Mouse (Mus musculus): ENCODE data around the gene 4930539E08Rik. TPM values are rescaled to one million over a fixed set of nuclear protein-coding genes. Genes with fewer than 3 reads are reported as not detected.
A peak's percentile ranks its signal among the peaks of the same experiment; 100 is the strongest.

Gene 4930539E08Rik
- polyA plus RNA-seq, 1 experiment from 2014 or later: 0.19 TPM

DNA sequence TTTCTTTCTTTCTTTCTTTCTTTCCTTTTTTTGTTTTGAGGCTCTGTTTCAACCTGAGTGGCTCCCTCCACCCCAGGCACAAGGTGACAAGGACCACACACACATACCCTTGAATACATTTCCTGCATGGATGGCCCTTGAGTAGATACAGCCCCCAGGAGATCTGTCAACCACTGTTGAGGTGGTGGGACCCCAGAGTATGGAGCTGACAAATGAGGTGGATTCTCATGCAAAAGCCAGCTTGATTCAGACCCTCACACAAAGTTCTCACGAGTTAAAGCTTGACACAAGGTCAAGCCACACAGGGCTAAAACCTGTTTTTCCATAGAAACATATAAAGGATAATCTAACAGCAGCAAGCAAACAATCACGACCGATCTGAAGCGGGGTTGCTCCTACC is 17.1 kb upstream of the 4930539E08Rik start:
- 82% methylated on average over 4 of the region's 4 CpGs for WGBS

DNA sequence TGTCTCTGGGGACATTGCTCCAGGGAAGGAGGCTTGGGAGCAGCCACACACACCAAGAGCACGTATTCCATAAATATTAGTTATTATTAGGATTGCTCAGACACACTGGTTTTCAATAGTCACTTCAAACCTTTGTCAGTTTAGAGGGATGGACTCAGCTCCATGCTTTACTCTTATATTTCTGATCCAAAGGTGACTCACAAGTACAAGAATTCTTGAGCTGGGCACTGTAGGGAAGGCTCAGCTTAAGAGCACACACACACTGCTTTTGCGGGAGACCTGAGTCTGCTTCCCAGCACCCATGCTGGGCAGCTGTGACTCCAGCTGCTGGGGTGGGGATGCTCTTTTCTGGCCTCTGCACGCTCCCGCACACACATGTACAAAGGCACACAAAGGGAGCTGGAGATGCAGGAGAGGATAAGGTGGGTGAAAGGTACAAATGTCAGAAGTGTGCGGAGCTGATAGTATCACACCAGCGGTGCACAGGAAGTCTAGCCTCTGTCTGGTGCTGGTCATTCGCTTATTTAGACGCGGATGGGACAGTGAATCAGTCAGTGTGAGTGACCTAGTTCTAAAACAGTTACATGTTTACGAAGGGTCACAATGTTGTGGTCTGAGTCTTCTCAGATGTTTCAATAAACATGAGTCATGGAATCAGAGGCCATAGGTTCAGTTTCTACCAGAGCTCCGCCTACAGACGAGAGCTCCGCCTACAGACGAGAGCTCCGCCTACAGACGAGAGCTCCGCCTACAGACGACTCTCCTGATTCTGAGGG is 16.5 kb upstream of the 4930539E08Rik start:
- H3K4me2 ChIP-seq (ENCODE audit: low read depth, low read length, severe bottlenecking): no peak overlapping the region
- no peak for ATAC-seq (replicated peaks; ENCODE audit: low FRiP score)

More for the DNA sequence above, 17.1 kb upstream of the 4930539E08Rik start:
- Histone ChIP-seq H3K9me3 (ENCODE audit: control insufficient read depth, low read length) (no peaks in the 10 kb centered on the region), H3K4me1 (replicated peaks; ENCODE audit: control insufficient read depth, insufficient read depth, low read length) (0 out of 2 replicates have a peak, but pooled peaks cover 5% of the 10 kb centered on the region), H3K36me3 (ENCODE audit: control insufficient read depth, insufficient read depth, low read length) (no peaks in the 10 kb centered on the region), H3K4me3 (ENCODE audit: low read depth, low read length) (no peak overlapping the region), H3K27ac (ENCODE audit: low read depth, low read length) (no peak overlapping the region), H3K4me2 (ENCODE audit: low read depth, low read length, severe bottlenecking) (no peak overlapping the region), H3K27me3 (ENCODE audit: control insufficient read depth, insufficient read depth, low read length) (no peaks in the 10 kb centered on the region), H3K9ac (ENCODE audit: low read length) (no peak overlapping the region)
- ATAC-seq (replicated peaks; ENCODE audit: low FRiP score) (no peak), DNase-seq (ENCODE audit: low spot score) (no peak)

DNA sequence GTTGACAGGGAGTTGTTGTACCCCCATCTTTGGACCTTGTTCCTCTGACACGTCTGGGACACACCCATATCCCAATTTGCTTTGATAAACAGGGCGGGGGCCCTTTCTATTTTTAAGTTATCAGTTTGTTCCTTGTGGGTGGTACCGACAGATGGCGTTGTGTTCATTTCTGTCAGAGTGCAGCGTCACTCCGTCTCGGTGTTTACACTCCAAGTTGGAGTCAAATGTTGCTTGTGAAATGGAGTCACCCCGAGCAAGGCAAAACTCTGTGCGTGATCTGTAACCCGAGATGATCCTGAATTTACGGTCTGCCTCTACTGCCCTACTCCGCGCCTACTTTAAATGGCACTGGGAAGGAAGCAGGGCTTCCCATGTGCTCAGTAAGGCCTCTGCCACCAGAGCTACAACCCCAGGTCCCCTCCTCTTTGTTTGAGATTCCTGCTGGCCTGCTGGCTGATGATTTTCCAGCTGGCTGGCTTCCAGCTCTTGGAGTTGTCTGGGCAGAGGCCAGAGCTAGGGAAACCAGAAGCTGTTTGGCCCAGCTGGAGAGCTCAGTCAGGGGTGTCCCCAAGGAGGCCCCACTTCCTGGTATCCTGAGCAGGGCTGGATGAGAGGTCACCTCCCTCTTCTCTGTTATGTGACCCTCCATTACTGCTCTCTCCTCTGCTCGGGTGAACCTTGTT is 15.4 kb upstream of the 4930539E08Rik start:
- DNase-seq (ENCODE audit: low spot score) (peak; percentile 69), ATAC-seq (replicated peaks; ENCODE audit: low FRiP score) (no peak)
- no peaks in the 10 kb centered on the region for H3K27me3 ChIP-seq (ENCODE audit: control insufficient read depth, insufficient read depth, low read length)
- peak overlapping the region; percentile 63; the same call in 1 of the 2 replicates for H3K27ac ChIP-seq (ENCODE audit: low read depth, low read length)
- H3K9me3 ChIP-seq (ENCODE audit: control insufficient read depth, low read length): no peaks in the 10 kb centered on the region
- H3K4me1 ChIP-seq (replicated peaks; ENCODE audit: control insufficient read depth, insufficient read depth, low read length): 0 out of 2 replicates have a peak, but pooled peaks cover 5% of the 10 kb centered on the region
- no peaks in the 10 kb centered on the region for H3K36me3 ChIP-seq (ENCODE audit: control insufficient read depth, insufficient read depth, low read length)
- no peak overlapping the region for H3K4me2 ChIP-seq (ENCODE audit: low read depth, low read length, severe bottlenecking)
- peak overlapping the region; percentile 29 for H3K9ac ChIP-seq (ENCODE audit: low read length)
- H3K4me3 ChIP-seq (ENCODE audit: low read depth, low read length): no peak overlapping the region
- WGBS: 39% methylated on average over 14 of the region's 14 CpGs

More for the DNA sequence above, 16.5 kb upstream of the 4930539E08Rik start:
- Histone ChIP-seq H3K4me3 (ENCODE audit: low read depth, low read length) (no peak overlapping the region), H3K9me3 (ENCODE audit: control insufficient read depth, low read length) (no peaks in the 10 kb centered on the region), H3K27ac (ENCODE audit: low read depth, low read length) (no peak overlapping the region), H3K9ac (ENCODE audit: low read length) (no peak overlapping the region), H3K4me1 (replicated peaks; ENCODE audit: control insufficient read depth, insufficient read depth, low read length) (0 out of 2 replicates have a peak, but pooled peaks cover 5% of the 10 kb centered on the region), H3K36me3 (ENCODE audit: control insufficient read depth, insufficient read depth, low read length) (no peaks in the 10 kb centered on the region), H3K27me3 (ENCODE audit: control insufficient read depth, insufficient read depth, low read length) (no peaks in the 10 kb centered on the region)
- no peak for DNase-seq (ENCODE audit: low spot score)
- WGBS: 89% methylated on average over 18 of the region's 18 CpGs

DNA sequence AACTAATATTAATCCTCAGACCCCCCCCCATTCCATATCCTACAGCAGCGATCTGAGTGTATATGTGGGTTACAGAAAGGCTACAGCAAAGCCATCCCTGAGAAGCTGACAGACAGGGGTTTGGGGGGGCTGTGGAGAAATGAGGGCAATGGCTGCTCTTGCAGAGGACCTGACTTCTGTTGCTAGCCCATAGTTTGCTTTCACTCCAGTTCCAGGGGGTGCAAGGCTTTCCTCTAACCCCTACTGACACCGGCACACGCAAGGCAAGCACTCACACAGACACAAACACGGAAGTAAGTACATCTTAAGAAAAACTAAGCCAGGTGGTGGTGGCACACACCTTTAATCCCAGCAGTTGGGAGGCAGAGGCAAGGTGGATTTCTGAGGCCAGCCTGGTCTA is 14.2 kb upstream of the 4930539E08Rik start:
- H3K27ac ChIP-seq (ENCODE audit: low read depth, low read length): no peak overlapping the region
- H3K27me3 ChIP-seq (ENCODE audit: control insufficient read depth, insufficient read depth, low read length): no peaks in the 10 kb centered on the region
- no peaks in the 10 kb centered on the region for H3K36me3 ChIP-seq (ENCODE audit: control insufficient read depth, insufficient read depth, low read length)
- H3K4me2 ChIP-seq (ENCODE audit: low read depth, low read length, severe bottlenecking): no peak overlapping the region
- WGBS: 95% methylated on average over 4 of the region's 4 CpGs
- no peaks in the 10 kb centered on the region for H3K9me3 ChIP-seq (ENCODE audit: control insufficient read depth, low read length)
- ATAC-seq (replicated peaks; ENCODE audit: low FRiP score): no peak
- 0 out of 2 replicates have a peak, but pooled peaks cover 5% of the 10 kb centered on the region for H3K4me1 ChIP-seq (replicated peaks; ENCODE audit: control insufficient read depth, insufficient read depth, low read length)
- H3K4me3 ChIP-seq (ENCODE audit: low read depth, low read length): no peak overlapping the region
- H3K9ac ChIP-seq (ENCODE audit: low read length): no peak overlapping the region
- DNase-seq (ENCODE audit: low spot score): no peak

DNA sequence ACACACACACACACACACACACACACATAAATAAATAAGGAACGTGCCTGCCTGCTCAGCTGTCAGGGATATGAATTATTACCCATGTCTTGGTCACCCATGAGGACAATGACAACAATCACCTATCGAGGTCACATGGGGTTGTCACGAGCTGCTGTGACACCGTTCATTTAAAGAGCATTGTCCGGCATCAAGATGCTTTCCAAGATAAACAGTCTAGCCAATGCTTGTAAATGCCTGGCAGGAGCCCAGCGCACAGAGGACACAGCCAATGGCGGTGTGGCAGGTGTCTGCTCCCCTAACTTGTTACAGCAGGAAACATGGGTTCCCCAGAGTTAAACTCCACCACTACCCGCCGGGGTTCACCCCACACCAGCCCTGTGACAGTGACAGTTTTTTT is 12.9 kb upstream of the 4930539E08Rik start:
- DNase-seq (ENCODE audit: low spot score) (no peak), ATAC-seq (replicated peaks; ENCODE audit: low FRiP score) (no peak)
- H3K27ac ChIP-seq (ENCODE audit: low read depth, low read length): no peak overlapping the region
- no peaks in the 10 kb centered on the region for H3K9me3 ChIP-seq (ENCODE audit: control insufficient read depth, low read length)
- 0 out of 2 replicates have a peak, but pooled peaks cover 5% of the 10 kb centered on the region for H3K4me1 ChIP-seq (replicated peaks; ENCODE audit: control insufficient read depth, insufficient read depth, low read length)
- no peaks in the 10 kb centered on the region for H3K36me3 ChIP-seq (ENCODE audit: control insufficient read depth, insufficient read depth, low read length)
- 95% methylated on average over 9 of the region's 9 CpGs for whole genome bisulfite sequencing
- H3K9ac ChIP-seq (ENCODE audit: low read length): no peak overlapping the region
- H3K4me3 ChIP-seq (ENCODE audit: low read depth, low read length): no peak overlapping the region
- no peak overlapping the region for H3K4me2 ChIP-seq (ENCODE audit: low read depth, low read length, severe bottlenecking)
- H3K27me3 ChIP-seq (ENCODE audit: control insufficient read depth, insufficient read depth, low read length): no peaks in the 10 kb centered on the region

DNA sequence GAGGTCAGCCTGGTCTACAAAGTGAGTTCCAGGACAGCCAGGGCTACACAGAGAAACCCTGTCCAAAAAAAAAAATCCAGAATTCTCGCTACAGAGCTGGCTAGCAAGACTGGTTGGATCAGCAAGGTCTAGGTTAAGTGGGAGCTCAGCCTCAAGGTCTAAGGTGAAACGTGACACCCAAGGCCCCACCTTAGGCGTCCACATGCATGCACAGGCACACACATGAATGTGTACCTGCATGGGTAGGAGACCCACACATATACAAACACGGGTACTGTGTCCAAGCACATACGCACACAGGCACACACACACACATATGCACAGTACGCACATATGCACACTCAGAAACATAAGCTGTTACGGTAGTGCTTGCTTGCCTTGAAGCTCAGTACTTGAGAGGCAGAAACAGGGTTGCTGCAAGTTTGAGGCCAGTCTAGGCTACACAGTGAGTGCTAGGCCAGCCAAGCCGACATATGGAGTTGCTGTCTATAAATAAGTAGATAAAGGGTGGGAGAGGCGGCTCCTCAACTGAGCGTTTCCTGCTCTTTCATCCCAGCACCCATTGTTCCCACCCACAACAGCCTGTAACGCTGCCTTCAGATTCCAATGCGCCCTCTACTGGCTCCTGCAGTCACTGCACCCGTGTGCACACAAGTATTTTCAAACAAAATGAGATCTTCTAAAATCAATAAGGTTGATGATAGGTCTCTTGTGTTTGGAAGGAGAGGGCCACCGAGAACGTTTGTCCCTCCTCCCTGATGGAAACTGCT is 11.9 kb upstream of the 4930539E08Rik start:
- Histone ChIP-seq H3K36me3 (ENCODE audit: control insufficient read depth, insufficient read depth, low read length) (no peaks in the 10 kb centered on the region), H3K4me2 (ENCODE audit: low read depth, low read length, severe bottlenecking) (no peak overlapping the region), H3K27me3 (ENCODE audit: control insufficient read depth, insufficient read depth, low read length) (no peaks in the 10 kb centered on the region), H3K9me3 (ENCODE audit: control insufficient read depth, low read length) (no peaks in the 10 kb centered on the region), H3K27ac (ENCODE audit: low read depth, low read length) (no peak overlapping the region), H3K4me3 (ENCODE audit: low read depth, low read length) (no peak overlapping the region), H3K9ac (ENCODE audit: low read length) (no peak overlapping the region), H3K4me1 (replicated peaks; ENCODE audit: control insufficient read depth, insufficient read depth, low read length) (0 out of 2 replicates have a peak, but pooled peaks cover 5% of the 10 kb centered on the region)
- DNase-seq (ENCODE audit: low spot score) (peak; percentile 74), ATAC-seq (replicated peaks; ENCODE audit: low FRiP score) (no peak)
- 49% methylated on average over 15 of the region's 15 CpGs for WGBS

DNA sequence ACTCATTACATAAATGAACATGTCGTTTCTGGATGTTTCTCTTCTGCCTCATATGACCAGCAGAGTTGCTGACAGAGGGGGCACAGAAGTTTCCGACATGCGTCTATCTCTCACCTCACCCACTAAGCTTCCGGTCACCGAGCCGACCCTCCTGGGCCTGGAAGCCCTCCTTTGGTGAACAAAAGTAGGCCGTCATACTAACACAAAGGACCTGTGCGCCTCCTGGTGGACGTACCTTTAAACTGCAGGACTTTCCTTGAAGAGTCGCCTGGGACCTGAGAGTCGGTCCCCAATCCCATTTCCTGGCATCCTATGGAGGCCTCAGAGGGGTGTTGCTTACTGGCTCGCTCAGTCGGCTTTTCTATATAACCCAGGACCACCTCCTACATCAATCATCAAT is 11.3 kb upstream of the 4930539E08Rik start:
- Histone ChIP-seq H3K27me3 (ENCODE audit: control insufficient read depth, insufficient read depth, low read length) (no peaks in the 10 kb centered on the region), H3K36me3 (ENCODE audit: control insufficient read depth, insufficient read depth, low read length) (no peaks in the 10 kb centered on the region), H3K4me1 (replicated peaks; ENCODE audit: control insufficient read depth, insufficient read depth, low read length) (0 out of 2 replicates have a peak, but pooled peaks cover 5% of the 10 kb centered on the region), H3K27ac (ENCODE audit: low read depth, low read length) (no peak overlapping the region), H3K4me2 (ENCODE audit: low read depth, low read length, severe bottlenecking) (no peak overlapping the region), H3K9me3 (ENCODE audit: control insufficient read depth, low read length) (no peaks in the 10 kb centered on the region), H3K4me3 (ENCODE audit: low read depth, low read length) (no peak overlapping the region), H3K9ac (ENCODE audit: low read length) (no peak overlapping the region)
- WGBS: 17% methylated on average over 13 of the region's 13 CpGs
- peak; percentile 92 for DNase-seq (ENCODE audit: low spot score)
- 0 out of 2 replicates have a peak, but pooled peaks have one; percentile 30 for ATAC-seq (replicated peaks; ENCODE audit: low FRiP score)

DNA sequence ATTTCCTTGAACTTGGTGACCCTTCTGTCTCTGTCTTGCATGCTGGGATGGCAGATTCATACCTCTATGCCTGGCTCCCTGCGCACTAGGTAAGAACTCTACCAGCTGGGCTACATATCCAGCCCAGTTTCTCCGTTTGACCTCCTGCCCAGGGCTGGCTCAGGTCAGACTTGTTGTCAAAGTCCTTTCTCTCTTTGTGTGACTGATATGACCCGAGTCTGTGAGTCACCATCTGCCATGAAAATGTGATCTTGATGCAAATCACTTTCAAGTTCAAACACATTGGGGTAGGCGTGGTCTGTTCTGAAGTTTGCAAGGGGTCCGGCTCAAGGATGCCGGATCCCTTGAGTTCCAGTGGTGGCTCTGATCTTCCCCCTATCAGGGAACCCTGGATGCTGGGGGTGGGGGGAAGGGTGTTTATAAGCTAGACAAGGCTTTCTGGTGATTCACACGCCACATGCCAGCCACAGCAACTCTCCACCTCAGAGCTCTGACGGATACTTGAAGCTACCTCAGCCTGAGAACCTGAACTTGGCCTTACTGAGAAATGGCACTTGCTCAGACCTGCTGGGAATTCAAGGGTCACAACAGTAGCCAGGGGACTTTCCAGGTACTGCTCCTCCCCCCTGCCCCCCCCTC is 10.0 kb upstream of the 4930539E08Rik start:
- no peak overlapping the region for H3K4me2 ChIP-seq (ENCODE audit: low read depth, low read length, severe bottlenecking)
- no peak overlapping the region for H3K9ac ChIP-seq (ENCODE audit: low read length)
- DNase-seq (ENCODE audit: low spot score) (no peak), ATAC-seq (replicated peaks; ENCODE audit: low FRiP score) (no peak)
- 89% methylated on average over 8 of the region's 8 CpGs for WGBS
- no peak overlapping the region for H3K27ac ChIP-seq (ENCODE audit: low read depth, low read length)
- no peaks in the 10 kb centered on the region for H3K36me3 ChIP-seq (ENCODE audit: control insufficient read depth, insufficient read depth, low read length)
- H3K27me3 ChIP-seq (ENCODE audit: control insufficient read depth, insufficient read depth, low read length): no peaks in the 10 kb centered on the region
- no peak overlapping the region for H3K4me3 ChIP-seq (ENCODE audit: low read depth, low read length)
- H3K4me1 ChIP-seq (replicated peaks; ENCODE audit: control insufficient read depth, insufficient read depth, low read length): no peaks in the 10 kb centered on the region
- no peaks in the 10 kb centered on the region for H3K9me3 ChIP-seq (ENCODE audit: control insufficient read depth, low read length)
